Mouse (Mus musculus) liver, embryonic 14.5 days (tissue): ENCODE measurements around the gene Hmg20b.
A peak's percentile ranks its signal among the peaks of the same experiment; 100 is the strongest.

Experiments
- CTCF ChIP-seq: IDR thresholded peaks from 2 replicates; pipeline ENCODE4 v1.5.1; 2016; ENCODE audit warnings: antibody characterized with exemption, low read depth, control low read depth
- EP300 ChIP-seq: IDR thresholded peaks from 2 replicates; pipeline ENCODE4 v1.6.1; 2016; ENCODE audit warnings: antibody characterized with exemption, low read depth

DNA sequence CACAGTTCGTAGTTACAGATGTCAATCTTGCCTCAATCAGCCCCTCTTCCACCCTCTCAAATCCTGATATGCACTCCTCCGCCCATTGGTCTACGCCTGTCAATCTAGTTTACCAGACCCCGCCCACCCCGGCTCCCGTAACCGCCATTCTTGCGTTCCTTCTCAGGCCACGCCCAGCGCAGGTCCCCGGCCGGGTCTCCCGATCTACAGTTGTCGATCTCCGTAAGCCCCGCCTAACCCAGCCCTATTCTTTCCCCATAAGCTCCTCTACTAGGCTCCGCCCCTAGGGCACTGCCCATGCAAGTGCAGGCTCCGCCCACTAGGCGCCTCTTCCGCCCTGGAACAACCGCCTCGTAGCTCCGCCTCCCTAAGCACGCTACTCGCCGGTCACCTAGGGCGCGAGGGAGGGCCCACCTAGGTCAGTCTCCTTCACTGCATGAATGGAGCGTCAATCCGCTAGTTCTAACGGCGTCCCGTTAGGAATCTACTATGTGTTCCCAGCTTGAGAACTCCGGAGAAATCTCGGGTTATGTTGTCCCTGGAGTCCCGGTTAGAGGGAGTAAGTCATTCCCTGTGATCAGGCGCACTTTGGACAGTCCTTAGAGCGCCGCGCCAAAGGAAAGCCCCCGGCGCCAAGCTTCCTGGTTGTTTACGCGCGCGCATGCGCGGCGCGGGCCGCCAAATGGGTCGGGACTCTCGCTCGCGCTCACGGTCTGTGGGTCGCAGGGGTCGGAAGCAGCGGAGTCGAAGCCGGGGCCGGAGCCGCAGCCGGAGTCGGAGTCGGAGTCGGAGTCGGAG is 29.5 kb downstream of the Hmg20b start, which contains the start of gene Cactin:
- peak; percentile 60 for TF ChIP-seq CTCF
- TF ChIP-seq EP300 = peak; percentile 67; the same call in 1 of the 2 replicates
